Mouse (Mus musculus): ENCODE results near the gene Frmd4a. TPM values are rescaled to one million over a fixed set of nuclear protein-coding genes. Genes with fewer than 3 reads are reported as not detected.

The Frmd4a gene
- total RNA-seq, 2 experiments from 2014 or later = 57.7 to 65.1 TPM

DNA sequence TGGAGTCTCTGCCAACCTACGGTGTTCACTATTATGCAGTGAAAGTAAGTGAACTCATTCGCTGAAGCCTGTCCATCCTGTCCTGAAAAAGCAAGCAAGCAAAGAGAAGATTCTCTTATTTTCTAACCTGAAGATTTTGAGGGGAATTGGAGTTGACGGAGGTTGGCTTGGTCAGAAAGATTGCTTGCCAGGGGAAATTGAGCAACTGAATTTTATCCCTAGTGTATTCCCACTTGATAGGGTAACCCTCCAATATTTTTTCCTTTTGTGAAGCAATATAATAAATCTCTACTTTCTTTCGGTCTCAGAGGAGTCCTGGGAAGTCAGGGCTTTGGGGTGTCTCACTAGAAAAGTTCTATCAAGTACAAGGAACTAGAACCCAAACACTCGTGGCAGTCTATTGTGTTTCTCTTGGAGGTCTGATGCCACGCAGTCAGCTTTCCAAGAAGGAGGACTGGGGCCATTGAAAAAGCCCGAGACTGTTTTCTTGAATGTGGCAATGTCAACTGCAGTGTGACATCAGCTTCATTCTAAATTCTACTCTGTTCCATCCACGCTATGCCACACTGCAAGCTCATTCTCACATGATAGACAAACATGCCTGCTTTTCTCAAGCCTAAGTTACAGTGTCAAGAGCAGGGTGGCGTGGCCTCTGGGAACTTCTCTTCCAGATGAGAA lies 517.8 kb downstream of the Frmd4a start:
- DNase-seq (ENCODE audit: extremely low spot score in 1 of 2, low spot score in 2 of 2) = no peak
- H3K4me3 ChIP-seq = no peak overlapping the region
- H3K27ac ChIP-seq = no peak overlapping the region
- no peak for TF ChIP-seq CTCF (IDR thresholded peaks at IDR 0.05)
- intact Hi-C loops (cut with DNase I) = no loop called here

- DNase-seq (ENCODE audit: extremely low spot score in 1 of 2, low spot score in 2 of 2) = no peak
- intact Hi-C loops (cut with DNase I) = no loop called here
- TF ChIP-seq CTCF (IDR thresholded peaks at IDR 0.05) = no peak
- Histone ChIP-seq H3K4me3 (no peak overlapping the region), H3K27ac (no peak overlapping the region)
These were observed 523.8 kb downstream of the Frmd4a start for GRCm38 (mm10) chr2:4541330-4541729.

DNA sequence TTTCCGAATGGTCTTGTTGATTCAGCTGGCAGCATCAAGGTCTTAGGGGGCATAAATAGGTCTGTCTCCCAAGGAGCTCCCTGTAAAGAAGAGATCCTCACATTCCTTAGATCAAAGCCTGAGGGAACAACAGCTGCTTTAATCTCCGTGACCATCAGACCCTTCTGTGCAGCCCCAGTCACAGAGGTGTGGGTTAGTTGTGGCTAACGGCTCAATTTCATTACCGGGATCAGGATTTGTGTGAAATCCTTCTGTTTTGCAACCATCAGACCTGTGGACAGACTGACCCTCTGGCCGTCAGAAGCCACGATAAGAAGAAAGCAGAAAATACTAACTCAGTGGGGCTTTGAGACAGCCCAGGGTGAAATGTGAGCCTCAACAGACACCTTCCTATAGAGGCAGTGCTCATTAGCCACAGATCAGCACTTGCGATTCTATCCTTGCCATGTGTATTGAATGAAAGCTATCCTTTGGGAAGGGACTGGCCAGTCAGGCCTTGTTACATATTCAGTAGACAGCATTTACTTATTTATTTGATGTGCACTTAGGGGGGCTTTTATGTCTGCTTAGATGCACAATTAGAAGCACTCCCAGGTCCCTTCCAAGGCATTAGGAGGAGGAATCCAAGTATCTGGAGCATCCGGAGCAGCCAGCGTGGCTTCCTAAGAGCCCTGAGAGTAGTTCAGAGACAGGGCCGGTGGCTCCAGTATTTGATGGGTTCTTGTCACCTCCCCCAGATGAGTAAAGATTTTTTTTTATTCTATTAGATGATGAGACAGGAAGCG lies 524.5 kb downstream of the Frmd4a start:
- no peak for DNase-seq (ENCODE audit: extremely low spot score in 1 of 2, low spot score in 2 of 2)
- no peak for TF ChIP-seq CTCF (IDR thresholded peaks at IDR 0.05)
- intact Hi-C loops (cut with DNase I) = no loop called here
- Histone ChIP-seq H3K4me3 (no peak overlapping the region), H3K27ac (no peak overlapping the region)

DNA sequence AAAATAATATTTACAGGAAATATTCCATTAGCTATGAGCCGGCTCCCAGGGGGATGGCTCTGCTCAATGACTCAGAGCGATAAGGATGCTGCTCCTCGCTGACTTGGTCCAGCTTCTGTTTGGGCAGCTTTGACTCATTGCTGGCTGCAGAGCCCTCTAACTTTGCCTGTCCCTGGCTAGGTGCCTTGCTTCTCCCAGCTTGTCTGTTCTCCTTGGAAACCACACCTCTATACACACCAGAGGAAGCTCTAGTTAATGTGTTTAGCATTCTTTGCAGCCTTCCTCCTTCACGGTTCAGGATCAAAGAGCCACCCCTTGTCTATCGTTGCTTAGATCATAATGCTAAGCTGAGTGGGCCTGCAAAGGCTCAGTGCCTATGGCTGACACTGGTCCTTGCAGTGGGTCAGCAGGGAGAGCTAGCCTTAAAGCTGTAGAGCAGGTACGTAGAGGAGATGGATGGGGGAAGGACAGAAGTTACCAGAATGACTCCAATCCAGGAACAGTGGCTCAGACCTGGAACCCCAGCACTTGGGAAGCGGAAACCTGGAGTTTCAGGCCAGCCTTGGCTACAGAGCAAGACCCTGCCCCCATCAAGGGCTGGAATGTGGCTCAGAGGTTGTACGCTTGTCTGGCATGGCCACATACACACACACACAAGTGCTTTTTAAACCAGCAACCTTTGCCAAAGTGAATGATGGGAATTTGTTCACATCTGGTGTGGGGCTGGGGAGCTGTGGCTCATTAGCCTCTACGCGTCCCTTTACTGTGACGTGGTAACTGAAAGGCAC lies 525.3 kb downstream of the Frmd4a start:
- intact Hi-C loops (cut with DNase I) = no loop called here
- Histone ChIP-seq H3K4me3 (no peak overlapping the region), H3K27ac (no peak overlapping the region)
- no peak for TF ChIP-seq CTCF (IDR thresholded peaks at IDR 0.05)
- DNase-seq (ENCODE audit: extremely low spot score in 1 of 2, low spot score in 2 of 2) = no peak

- intact Hi-C loops (cut with DNase I) = no loop called here
- no peak for TF ChIP-seq CTCF (IDR thresholded peaks at IDR 0.05)
- Histone ChIP-seq H3K27ac (no peak overlapping the region), H3K4me3 (no peak overlapping the region)
- no peak for DNase-seq (ENCODE audit: extremely low spot score in 1 of 2, low spot score in 2 of 2)
These were observed 525.9 kb downstream of the Frmd4a start for GRCm38 (mm10) chr2:4543417-4543775.

GRCm38 (mm10) chr2:4544360-4544759 lies 526.8 kb downstream of the Frmd4a start:
- intact Hi-C loops (cut with DNase I) = no loop called here
- TF ChIP-seq CTCF (IDR thresholded peaks at IDR 0.05) = no peak
- no peak overlapping the region for H3K4me3 ChIP-seq
- DNase-seq (ENCODE audit: extremely low spot score in 1 of 2, low spot score in 2 of 2) = no peak
- H3K27ac ChIP-seq = no peak overlapping the region

DNA sequence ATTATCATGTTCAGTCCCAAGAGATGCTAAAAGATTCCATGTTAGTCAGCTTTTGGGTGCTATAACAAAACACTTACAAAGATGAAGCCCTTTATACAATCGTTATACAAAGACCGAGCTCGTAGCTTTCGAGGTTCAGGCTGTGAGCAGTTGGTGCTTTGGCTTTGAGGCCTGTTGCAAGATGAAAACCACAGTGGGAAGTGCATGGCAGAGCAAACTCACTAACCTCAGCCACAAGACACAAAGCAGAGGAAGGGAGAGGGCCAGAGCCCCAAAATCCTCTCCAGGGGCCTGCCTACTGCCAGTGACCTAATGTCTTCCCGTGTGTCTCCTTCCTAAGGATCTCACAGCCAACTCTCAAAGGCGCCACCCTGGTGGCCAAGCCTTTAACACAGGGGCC lies 527.7 kb downstream of the Frmd4a start:
- no peak overlapping the region for H3K27ac ChIP-seq
- no peak for TF ChIP-seq CTCF (IDR thresholded peaks at IDR 0.05)

DNA sequence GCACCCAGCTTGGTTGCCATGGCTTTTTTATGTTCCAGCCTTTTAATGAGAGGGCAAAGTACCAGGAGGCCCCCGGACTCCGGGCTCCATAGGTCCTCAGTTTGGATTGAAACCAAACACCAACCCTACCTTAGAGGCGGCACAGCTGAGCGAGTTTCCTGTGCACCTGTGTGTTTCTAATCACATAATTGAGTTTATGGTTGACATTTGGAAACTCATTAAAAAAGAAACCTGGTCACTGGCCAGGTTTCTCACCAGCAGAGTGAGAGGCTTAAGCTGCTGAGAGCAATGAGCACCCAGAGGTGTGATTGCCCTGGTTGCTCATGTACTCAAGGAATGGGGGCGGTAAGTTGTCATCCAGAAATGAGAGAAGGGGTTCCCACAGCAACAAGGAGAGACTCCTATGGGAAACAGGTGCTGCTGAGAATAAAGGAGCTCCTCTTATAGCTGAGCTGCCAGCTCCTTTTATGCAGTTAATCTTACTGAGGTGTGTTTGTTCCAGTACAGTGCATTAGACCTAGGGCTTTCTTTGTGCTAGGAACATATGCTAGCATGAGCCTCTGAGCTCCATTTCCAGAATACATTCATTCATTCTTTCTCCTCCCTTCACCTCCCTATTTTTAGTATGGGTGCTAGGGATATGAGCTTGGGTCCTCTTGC lies 529.6 kb downstream of the Frmd4a start:
- intact Hi-C loops (cut with DNase I) = no loop called here
- H3K4me3 ChIP-seq = no peak overlapping the region
- DNase-seq (ENCODE audit: extremely low spot score in 1 of 2, low spot score in 2 of 2) = no peak
- TF ChIP-seq CTCF (IDR thresholded peaks at IDR 0.05) = no peak
- H3K27ac ChIP-seq = no peak overlapping the region

More for the DNA sequence above, 527.7 kb downstream of the Frmd4a start:
- DNase-seq (ENCODE audit: extremely low spot score in 1 of 2, low spot score in 2 of 2) = no peak
- intact Hi-C loops (cut with DNase I) = no loop called here
- H3K4me3 ChIP-seq = no peak overlapping the region

GRCm38 (mm10) chr2:4549271-4549670 lies 531.8 kb downstream of the Frmd4a start:
- no peak for DNase-seq (ENCODE audit: extremely low spot score in 1 of 2, low spot score in 2 of 2)
- Histone ChIP-seq H3K4me3 (no peak overlapping the region), H3K27ac (no peak overlapping the region)
- TF ChIP-seq CTCF (IDR thresholded peaks at IDR 0.05) = no peak
- intact Hi-C loops (cut with DNase I) = no loop called here

DNA sequence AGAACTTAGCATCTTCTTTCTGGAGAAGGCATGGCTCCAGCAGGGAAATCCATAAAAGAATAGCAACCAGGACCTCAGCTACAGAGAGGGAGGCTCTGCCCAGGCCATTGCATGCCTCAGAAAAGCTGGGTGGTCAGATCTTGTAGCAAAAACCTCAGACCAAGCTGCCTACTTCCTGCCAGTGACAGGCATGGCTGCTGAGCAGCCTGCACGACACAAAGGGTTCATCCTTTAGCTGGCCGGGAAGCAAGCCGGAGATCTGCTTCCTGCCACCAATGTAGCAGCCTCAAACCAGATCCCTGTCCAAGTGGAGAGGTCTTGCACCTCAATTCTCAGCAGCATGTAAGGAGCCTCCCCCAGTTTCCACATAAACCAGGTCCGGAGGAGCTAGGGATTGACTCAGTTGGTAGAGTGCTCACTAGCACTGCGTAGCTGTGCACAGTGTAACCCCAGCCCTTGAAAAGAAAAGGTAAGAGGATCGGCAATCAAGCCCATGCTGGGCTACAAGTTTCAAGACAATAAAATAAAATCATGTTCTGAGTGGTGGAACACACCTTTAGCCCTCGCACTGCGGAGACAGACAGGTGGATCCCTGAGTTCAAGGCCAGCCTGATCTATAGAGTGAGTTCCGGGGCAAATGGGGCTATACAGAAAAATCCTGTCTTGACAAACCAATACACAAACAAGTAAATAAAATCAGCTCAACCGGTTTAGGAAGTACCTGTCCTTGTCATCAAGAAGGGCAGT lies 532.7 kb downstream of the Frmd4a start:
- no peak for DNase-seq (ENCODE audit: extremely low spot score in 1 of 2, low spot score in 2 of 2)
- intact Hi-C loops (cut with DNase I) = no loop called here
- no peak for TF ChIP-seq CTCF (IDR thresholded peaks at IDR 0.05)
- H3K27ac ChIP-seq = no peak overlapping the region
- no peak overlapping the region for H3K4me3 ChIP-seq

GRCm38 (mm10) chr2:4551438-4551837 lies 533.9 kb downstream of the Frmd4a start:
- Histone ChIP-seq H3K27ac (no peak overlapping the region), H3K4me3 (no peak overlapping the region)
- DNase-seq (ENCODE audit: extremely low spot score in 1 of 2, low spot score in 2 of 2) = no peak
- no peak for TF ChIP-seq CTCF (IDR thresholded peaks at IDR 0.05)
- intact Hi-C loops (cut with DNase I) = no loop called here

Measured in left cerebral cortex, adult 2 months (tissue).